Mouse (Mus musculus) naive thymus-derived CD4-positive, alpha-beta T cell, adult 2 months (primary cell): ENCODE measurements around the gene Lexm.

Experiments used
- DNase-seq: peaks from one replicate; pipeline ENCODE4 v3.0.0-alpha.2; 2011; ENCODE audit warnings: low read depth

Lexm gene

GRCm38 (mm10) chr4:106617056-106617455, at the start of gene Lexm:
Lexm (minus strand) TSS chr4:106617241.
- DNase-seq: no peak

GRCm38 (mm10) chr4:106666546-106666945, 49.5 kb upstream of the Lexm start:
- DNase-seq: no peak

- no peak for DNase-seq
Observed at GRCm38 (mm10) chr4:106665673-106666072, 48.6 kb upstream of the Lexm start.

GRCm38 (mm10) chr4:106665269-106665668, 48.2 kb upstream of the Lexm start:
- no peak for DNase-seq

GRCm38 (mm10) chr4:106664697-106665096, 47.7 kb upstream of the Lexm start:
- DNase-seq: no peak

- DNase-seq: no peak
Observed at GRCm38 (mm10) chr4:106663956-106664470, 47.0 kb upstream of the Lexm start.

- DNase-seq: no peak
Observed at GRCm38 (mm10) chr4:106655681-106656080, 38.6 kb upstream of the Lexm start.

GRCm38 (mm10) chr4:106653051-106653450, 36.0 kb upstream of the Lexm start:
- DNase-seq: no peak

GRCm38 (mm10) chr4:106652546-106652945, 35.5 kb upstream of the Lexm start:
- no peak for DNase-seq

GRCm38 (mm10) chr4:106650833-106651527, 33.9 kb upstream of the Lexm start, which contains the start of gene Pars2:
Pars2 (plus strand) TSS chr4:106651069.
- peak; percentile 98 for DNase-seq

GRCm38 (mm10) chr4:106647137-106647536, 30.1 kb upstream of the Lexm start:
- no peak for DNase-seq

- no peak for DNase-seq
Observed at GRCm38 (mm10) chr4:106645797-106646196, 28.8 kb upstream of the Lexm start.

GRCm38 (mm10) chr4:106644218-106644610, 27.2 kb upstream of the Lexm start:
- no peak for DNase-seq

- no peak for DNase-seq
Observed at GRCm38 (mm10) chr4:106643483-106644217, 26.6 kb upstream of the Lexm start.

GRCm38 (mm10) chr4:106634086-106634479, 17.0 kb upstream of the Lexm start:
- no peak for DNase-seq

- no peak for DNase-seq
Observed at GRCm38 (mm10) chr4:106633281-106634085, 16.4 kb upstream of the Lexm start.

GRCm38 (mm10) chr4:106632313-106632712, 15.3 kb upstream of the Lexm start:
- no peak for DNase-seq

- DNase-seq: peak; percentile 76
Observed at GRCm38 (mm10) chr4:106630333-106631220, 13.5 kb upstream of the Lexm start.

- no peak for DNase-seq
Observed at GRCm38 (mm10) chr4:106629374-106629773, 12.3 kb upstream of the Lexm start.

- no peak for DNase-seq
Observed at GRCm38 (mm10) chr4:106628650-106629360, 11.8 kb upstream of the Lexm start.

- no peak for DNase-seq
Observed at GRCm38 (mm10) chr4:106627809-106628208, 10.8 kb upstream of the Lexm start.
